Mouse (Mus musculus): ENCODE measurements around the gene Olfr180. TPM values are rescaled to one million over a fixed set of nuclear protein-coding genes. Genes with fewer than 3 reads are reported as not detected.

Olfr180 gene
- polyA plus RNA-seq (2012; ENCODE audit: low replicate concordance): not detected in 2 replicates

DNA sequence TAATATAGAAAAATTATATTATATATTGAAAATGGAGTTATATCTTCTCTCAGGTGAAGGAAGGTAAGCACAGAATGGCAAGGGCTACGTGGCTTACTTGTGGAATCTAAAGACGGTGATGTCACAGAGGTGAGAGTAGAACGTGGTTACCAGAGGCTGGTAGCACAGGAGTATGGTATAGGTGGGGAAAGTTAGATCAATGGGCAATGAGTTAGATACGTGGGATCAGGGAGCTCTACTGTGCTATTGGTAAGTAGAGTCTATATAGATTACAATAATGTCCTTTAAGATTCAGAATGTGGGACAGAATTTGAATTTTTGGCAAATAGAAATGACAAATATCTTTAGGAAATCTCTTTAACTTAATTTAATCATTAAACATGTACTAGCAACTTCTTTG lies at the start of gene Olfr180:
Gene Olfr180, minus strand, starts transcription at position 101 of the 400 bp plus-strand sequence.

DNA sequence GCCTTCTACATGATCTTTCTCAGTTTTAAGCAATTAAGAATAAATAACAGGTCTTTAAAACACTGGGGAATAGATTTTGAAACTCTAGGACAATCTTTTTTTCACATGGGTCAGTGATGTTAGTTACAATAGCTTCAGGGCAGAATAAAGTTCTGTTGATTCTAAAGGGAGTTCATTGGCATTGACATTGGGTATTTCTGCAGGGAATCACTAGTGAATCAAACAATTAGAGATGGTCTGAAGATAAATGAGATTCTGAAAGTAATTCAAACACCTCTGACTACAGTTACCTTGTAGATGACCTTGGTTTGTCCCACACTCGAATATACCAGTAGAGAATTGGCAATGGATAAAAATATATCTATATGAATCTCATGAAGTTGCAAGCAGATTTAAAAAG lies 537 bp downstream of the Olfr180 start, which contains the start of gene Olfr181:
Gene Olfr181, minus strand, starts transcription at position 101 of the 400 bp plus-strand sequence.

GRCm38 (mm10) chr16:58891963-58892362 lies 37.2 kb downstream of the Olfr180 start, which contains the start of gene Olfr178:
TSS of gene Olfr178 (minus strand) at chr16:58892063.

GRCm38 (mm10) chr16:58874668-58875067 lies 54.5 kb downstream of the Olfr180 start, which contains the start of gene Olfr177:
TSS of gene Olfr177 (minus strand) at chr16:58874768.

Other genes with a start within 250 kb of the Olfr180 start
- 0.18 and 0.24 TPM in 2 replicates for gene Gpr15, start 210.3 kb downstream of the Olfr180 start, polyA plus RNA-seq (2012; ENCODE audit: low replicate concordance)
- gene Cldnd1, start 201.5 kb downstream of the Olfr180 start, polyA plus RNA-seq (2012; ENCODE audit: low replicate concordance): 2.6 and 3.2 TPM in 2 replicates
- gene Olfr172, start 166.2 kb downstream of the Olfr180 start, polyA plus RNA-seq (2012; ENCODE audit: low replicate concordance): not detected in 2 replicates
- gene Olfr173, start 129.1 kb downstream of the Olfr180 start, polyA plus RNA-seq (2012; ENCODE audit: low replicate concordance): not detected in 2 replicates
- not detected in 2 replicates for gene Olfr175-ps1, start 102.6 kb downstream of the Olfr180 start, polyA plus RNA-seq (2012; ENCODE audit: low replicate concordance)
- not detected in 2 replicates for gene Olfr177, start 54.6 kb downstream of the Olfr180 start, polyA plus RNA-seq (2012; ENCODE audit: low replicate concordance)
- not detected in 2 replicates for gene Olfr178, start 37.3 kb downstream of the Olfr180 start, polyA plus RNA-seq (2012; ENCODE audit: low replicate concordance)
- gene Olfr181, start 637 bp downstream of the Olfr180 start, polyA plus RNA-seq (2012; ENCODE audit: low replicate concordance): not detected in 2 replicates
- not detected in 2 replicates for gene Olfr183, start 66.0 kb upstream of the Olfr180 start, polyA plus RNA-seq (2012; ENCODE audit: low replicate concordance)
- not detected in 2 replicates for gene Olfr186, start 100.9 kb upstream of the Olfr180 start, polyA plus RNA-seq (2012; ENCODE audit: low replicate concordance)
- not detected in 2 replicates for gene Olfr187, start 110.4 kb upstream of the Olfr180 start, polyA plus RNA-seq (2012; ENCODE audit: low replicate concordance)
- not detected in 2 replicates for gene Olfr190, start 148.6 kb upstream of the Olfr180 start, polyA plus RNA-seq (2012; ENCODE audit: low replicate concordance)
- not detected in 2 replicates for gene Olfr191, start 160.4 kb upstream of the Olfr180 start, polyA plus RNA-seq (2012; ENCODE audit: low replicate concordance)
- not detected in 2 replicates for gene Olfr193, start 182.5 kb upstream of the Olfr180 start, polyA plus RNA-seq (2012; ENCODE audit: low replicate concordance)
- gene Olfr194, start 191.7 kb upstream of the Olfr180 start, polyA plus RNA-seq (2012; ENCODE audit: low replicate concordance): not detected in 2 replicates
- gene Olfr195, start 217.7 kb upstream of the Olfr180 start, polyA plus RNA-seq (2012; ENCODE audit: low replicate concordance): not detected in 2 replicates
- not detected in 2 replicates for gene Olfr196, start 241.1 kb upstream of the Olfr180 start, polyA plus RNA-seq (2012; ENCODE audit: low replicate concordance)